Mouse (Mus musculus): ENCODE data around the gene Cabp4. TPM values are rescaled to one million over a fixed set of nuclear protein-coding genes. Genes with fewer than 3 reads are reported as not detected.
"Not testable (repeated sequence)": the region's sequence is repeated elsewhere in the genome, so short reads cannot be mapped to it uniquely, and the experiment has no call there.

Cabp4 gene
- polyA plus RNA-seq, 2 experiments = 0.15 TPM; not detected in 1

DNA sequence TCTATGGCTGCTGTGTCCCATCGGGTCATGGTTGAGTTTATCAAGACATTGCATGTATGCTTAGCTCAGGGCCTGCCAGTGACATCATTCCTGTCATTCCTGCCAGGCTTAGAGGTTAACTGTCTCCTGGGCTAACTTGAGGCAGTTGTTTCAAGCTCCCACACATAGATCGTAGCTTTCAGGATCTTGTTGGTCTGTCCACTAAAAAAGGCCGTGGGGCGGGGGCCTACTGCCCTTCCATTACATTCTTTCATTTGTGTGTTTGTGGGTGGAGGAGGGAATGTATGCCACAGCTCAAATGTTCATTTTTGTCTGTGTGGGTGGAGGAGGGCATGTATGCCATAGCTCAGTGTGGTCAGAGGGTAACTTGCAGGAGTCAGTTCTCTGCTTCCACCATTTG is 13.7 kb downstream of the Cabp4 start:
- ATAC-seq (ENCODE audit: insufficient read depth) (no peak), DNase-seq (ENCODE audit: low read depth in 3 of 3, low spot score in 3 of 3) (no peak)
- TF ChIP-seq CTCF (IDR thresholded peaks at IDR 0.05; ENCODE audit: low read depth) = no peak
- no peak for TF ChIP-seq EP300 (IDR thresholded peaks at IDR 0.05; ENCODE audit: low read depth)
- H3K4me1 ChIP-seq (replicated peaks; ENCODE audit: control insufficient read depth in 2 of 2, insufficient read depth in 2 of 2, low read length in 1 of 2) = peaks cover 28 to 37% of the 10 kb centered on the region in 2 experiments
- peak overlapping the region; percentile 77 for H3K27ac ChIP-seq
- peak overlapping the region; percentile 42 to 69 for H3K4me3 ChIP-seq (ENCODE audit: insufficient read depth in 1 of 2, low read depth in 2 of 2, low read length in 2 of 2)
- no peaks in the 10 kb centered on the region for H3K9me3 ChIP-seq (ENCODE audit: control insufficient read depth, low read length)
- peak overlapping the region; percentile 80 for H3K9ac ChIP-seq (replicated peaks)
- H3K27me3 ChIP-seq (ENCODE audit: control insufficient read depth, insufficient read depth, low read length) = no peaks in the 10 kb centered on the region
- peaks cover 29% of the 10 kb centered on the region for H3K36me3 ChIP-seq (replicated peaks; ENCODE audit: control insufficient read depth, insufficient read depth, low read depth)
- peak overlapping the region; percentile 78 for H3K4me2 ChIP-seq (ENCODE audit: low read depth)
- WGBS (ENCODE audit: insufficient replicate concordance) = 70% methylated on average over 4 of the region's 4 CpGs

DNA sequence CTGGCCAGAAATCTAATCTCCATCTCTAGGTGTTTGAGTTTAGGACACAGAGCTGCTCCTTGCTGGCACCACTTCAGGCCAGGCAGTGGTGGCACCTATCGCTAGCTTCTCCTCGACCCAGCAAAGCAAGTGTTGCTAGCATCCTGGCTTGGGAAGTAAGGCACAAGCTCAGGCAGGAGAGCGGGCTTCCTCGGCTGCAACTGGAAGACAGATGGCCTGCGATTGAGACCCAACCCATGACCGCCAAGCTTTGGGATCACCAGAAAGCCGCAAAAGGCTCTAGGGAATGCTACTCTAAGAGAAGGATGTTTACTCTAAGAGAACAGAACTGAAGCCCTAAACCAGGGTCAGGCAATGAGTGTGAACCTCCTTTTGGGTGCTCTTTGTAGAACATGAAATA is 14.4 kb downstream of the Cabp4 start:
- TF ChIP-seq EP300 (IDR thresholded peaks at IDR 0.05; ENCODE audit: low read depth) = no peak
- TF ChIP-seq CTCF (IDR thresholded peaks at IDR 0.05; ENCODE audit: low read depth) = no peak
- Histone ChIP-seq H3K9me3 (ENCODE audit: control insufficient read depth, low read length) (no peaks in the 10 kb centered on the region), H3K4me2 (ENCODE audit: low read depth) (peak overlapping the region; percentile 78), H3K4me1 (replicated peaks; ENCODE audit: control insufficient read depth in 2 of 2, insufficient read depth in 2 of 2, low read length in 1 of 2) (peaks cover 34 to 40% of the 10 kb centered on the region in 2 experiments), H3K36me3 (replicated peaks; ENCODE audit: control insufficient read depth, insufficient read depth, low read depth) (peaks cover 29% of the 10 kb centered on the region), H3K9ac (replicated peaks) (no peak overlapping the region), H3K27me3 (ENCODE audit: control insufficient read depth, insufficient read depth, low read length) (no peaks in the 10 kb centered on the region), H3K4me3 (ENCODE audit: insufficient read depth in 1 of 2, low read depth in 2 of 2, low read length in 2 of 2) (no peak overlapping the region), H3K27ac (peak overlapping the region; percentile 77)
- no peak for DNase-seq (ENCODE audit: low read depth in 3 of 3, low spot score in 3 of 3)
- 91% methylated on average over 7 of the region's 7 CpGs for WGBS (ENCODE audit: insufficient replicate concordance)
- ATAC-seq (ENCODE audit: insufficient read depth) = no peak

DNA sequence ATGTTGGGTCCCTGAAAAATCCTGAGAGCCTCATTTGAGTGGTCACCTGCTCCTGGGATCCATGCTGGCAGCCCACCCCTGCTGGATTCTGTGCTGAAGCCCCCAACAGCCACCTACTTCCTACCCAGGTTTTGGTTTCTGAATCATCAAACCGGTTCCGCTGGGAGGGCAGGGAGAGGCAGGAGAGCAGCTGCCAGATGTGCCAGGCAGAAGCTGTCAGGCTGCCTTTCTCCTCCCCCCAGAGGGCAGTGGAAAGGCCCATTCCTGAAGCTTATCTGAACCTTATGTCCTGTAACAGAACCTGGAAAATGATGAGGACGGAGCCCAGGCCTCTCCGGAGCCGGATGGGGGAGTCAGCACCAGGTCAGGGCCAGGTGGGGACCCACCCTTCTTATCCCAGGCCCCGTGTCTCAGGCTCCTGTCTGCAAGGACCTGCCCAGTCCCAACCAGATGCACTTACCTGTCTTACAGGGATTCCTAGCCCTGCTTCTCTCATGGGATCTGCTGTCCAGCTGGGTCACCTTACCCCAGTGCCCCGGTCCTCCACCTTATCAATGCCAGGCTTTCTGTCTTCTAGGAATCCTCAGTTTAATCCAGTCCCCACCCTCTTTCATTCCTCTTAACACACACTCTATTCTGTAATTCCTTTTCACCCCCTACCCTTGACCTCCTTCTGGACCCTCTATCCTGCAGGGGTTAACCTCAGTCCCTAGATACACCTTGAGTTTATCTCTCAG is 16.9 kb downstream of the Cabp4 start:
- H3K9ac ChIP-seq (replicated peaks) = peak overlapping the region; percentile 93
- TF ChIP-seq CTCF (IDR thresholded peaks at IDR 0.05; ENCODE audit: low read depth) (0 out of 2 replicates have a peak, but pooled peaks have one; percentile 5), EP300 (IDR thresholded peaks at IDR 0.05; ENCODE audit: low read depth) (no peak)
- ATAC-seq (ENCODE audit: insufficient read depth) (no peak), DNase-seq (ENCODE audit: low read depth in 3 of 3, low spot score in 3 of 3) (no peak)
- H3K27me3 ChIP-seq (ENCODE audit: control insufficient read depth, insufficient read depth, low read length) = no peaks in the 10 kb centered on the region
- H3K4me1 ChIP-seq (replicated peaks; ENCODE audit: control insufficient read depth in 2 of 2, insufficient read depth in 2 of 2, low read length in 1 of 2) = peaks cover 54 to 57% of the 10 kb centered on the region in 2 experiments
- H3K36me3 ChIP-seq (replicated peaks; ENCODE audit: control insufficient read depth, insufficient read depth, low read depth) = peaks cover 20% of the 10 kb centered on the region
- H3K27ac ChIP-seq = peak overlapping the region; percentile 82
- H3K4me2 ChIP-seq (ENCODE audit: low read depth) = peak overlapping the region; percentile 68
- peak overlapping the region; percentile 96 for H3K4me3 ChIP-seq (ENCODE audit: insufficient read depth in 1 of 2, low read depth in 2 of 2, low read length in 2 of 2)
- H3K9me3 ChIP-seq (ENCODE audit: control insufficient read depth, low read length) = no peaks in the 10 kb centered on the region
- 67% methylated on average over 7 of the region's 7 CpGs for WGBS (ENCODE audit: insufficient replicate concordance)

DNA sequence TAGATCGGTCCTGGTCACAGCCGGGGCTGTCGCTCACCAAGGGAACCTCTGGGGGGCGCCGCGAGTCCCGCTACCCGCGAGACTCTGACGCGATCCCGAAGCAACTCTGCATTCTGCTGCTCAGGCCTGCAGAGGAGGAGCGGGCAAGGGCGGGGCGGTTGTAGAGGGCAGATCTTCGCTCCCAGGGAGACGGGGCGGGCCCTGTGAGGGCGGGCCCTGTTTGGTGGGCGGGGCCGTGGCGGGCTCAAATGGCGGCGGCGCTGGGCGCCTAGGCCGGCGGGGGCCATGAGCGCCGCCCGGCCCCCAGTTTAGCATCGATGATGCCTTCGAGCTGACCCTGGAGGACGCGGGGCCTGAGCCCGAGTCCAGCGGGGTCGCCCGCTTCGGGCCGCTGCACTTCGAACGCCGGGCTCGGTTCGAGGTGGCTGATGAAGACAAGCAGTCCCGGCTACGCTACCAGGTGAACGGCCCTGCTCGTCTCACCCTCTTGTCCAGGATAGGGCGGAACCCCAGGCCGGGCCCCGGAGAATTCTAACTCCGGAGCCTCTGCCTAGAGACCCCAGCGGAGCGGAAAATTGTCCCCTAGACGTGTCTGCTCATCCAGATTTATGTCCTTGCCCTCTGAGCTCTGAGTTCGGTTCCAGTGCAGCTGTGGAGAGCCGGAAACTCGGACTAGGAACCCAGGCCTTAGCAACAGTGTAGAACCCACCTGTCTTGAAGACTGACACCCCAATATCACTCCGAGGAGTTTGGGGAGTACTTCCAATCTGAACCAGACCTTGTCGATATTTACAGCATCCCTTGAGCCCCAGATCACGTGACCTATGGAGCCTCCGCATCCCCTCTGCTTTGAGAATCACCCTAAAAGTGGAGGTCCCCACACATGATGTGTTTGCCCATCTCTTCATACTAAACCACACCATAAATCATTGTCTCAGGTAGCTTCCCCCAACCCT is 17.8 kb downstream of the Cabp4 start, which contains the start of gene Aip:
TSS of gene Aip (minus strand) at position 118 of the 956 bp plus-strand sequence.
- peaks cover 14% of the 10 kb centered on the region for H3K36me3 ChIP-seq (replicated peaks; ENCODE audit: control insufficient read depth, insufficient read depth, low read depth)
- H3K4me3 ChIP-seq (ENCODE audit: insufficient read depth in 1 of 2, low read depth in 2 of 2, low read length in 2 of 2) = peak within 1 kb of the TSS; percentile 96
- no peaks in the 10 kb centered on the region for H3K27me3 ChIP-seq (ENCODE audit: control insufficient read depth, insufficient read depth, low read length)
- peak within 1 kb of the TSS; percentile 93 for H3K9ac ChIP-seq (replicated peaks)
- H3K4me1 ChIP-seq (replicated peaks; ENCODE audit: control insufficient read depth in 2 of 2, insufficient read depth in 2 of 2, low read length in 1 of 2) = peaks cover 53 to 54% of the 10 kb centered on the region in 2 experiments
- peak; percentile 91 for ATAC-seq (ENCODE audit: insufficient read depth)
- H3K4me2 ChIP-seq (ENCODE audit: low read depth) = peak within 1 kb of the TSS; percentile 68
- DNase-seq (ENCODE audit: low read depth in 3 of 3, low spot score in 3 of 3) = peak; percentile 96
- peak within 1 kb of the TSS; percentile 82 for H3K27ac ChIP-seq
- TF ChIP-seq CTCF (IDR thresholded peaks at IDR 0.05; ENCODE audit: low read depth) = peak; percentile 90
- TF ChIP-seq EP300 (IDR thresholded peaks at IDR 0.05; ENCODE audit: low read depth) = no peak
- H3K9me3 ChIP-seq (ENCODE audit: control insufficient read depth, low read length) = no peaks in the 10 kb centered on the region
- WGBS (ENCODE audit: insufficient replicate concordance) = 2% methylated on average over 64 of the region's 64 CpGs

DNA sequence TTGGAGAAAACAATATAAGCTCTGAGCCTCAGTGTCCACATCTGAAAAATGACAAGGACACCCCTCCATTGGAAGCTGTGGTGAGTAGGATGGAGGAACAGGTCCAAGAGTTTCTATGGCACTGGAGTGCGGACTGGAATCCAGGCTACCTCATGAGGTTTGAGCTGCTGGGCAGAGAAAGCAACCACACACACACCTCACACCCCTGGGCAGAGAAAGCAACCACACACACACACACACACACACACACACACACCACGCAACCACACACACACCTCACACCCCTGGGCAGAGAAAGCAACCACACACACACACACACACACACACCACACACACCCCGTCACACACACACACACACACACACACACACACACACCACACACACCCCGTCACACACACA is 18.6 kb downstream of the Cabp4 start:
- H3K27me3 ChIP-seq (ENCODE audit: control insufficient read depth, insufficient read depth, low read length); DNase-seq (ENCODE audit: low read depth in 3 of 3, low spot score in 3 of 3); H3K9me3 ChIP-seq (ENCODE audit: control insufficient read depth, low read length): not testable (repeated sequence)
- Histone ChIP-seq H3K4me2 (ENCODE audit: low read depth) (peak overlapping the region; percentile 66), H3K36me3 (replicated peaks; ENCODE audit: control insufficient read depth, insufficient read depth, low read depth) (peaks cover 14% of the 10 kb centered on the region), H3K4me1 (replicated peaks; ENCODE audit: control insufficient read depth in 2 of 2, insufficient read depth in 2 of 2, low read length in 1 of 2) (peaks cover 56 to 57% of the 10 kb centered on the region in 2 experiments), H3K27ac (peak overlapping the region; percentile 67), H3K4me3 (ENCODE audit: insufficient read depth in 1 of 2, low read depth in 2 of 2, low read length in 2 of 2) (peak overlapping the region; percentile 50 to 96), H3K9ac (replicated peaks) (peak overlapping the region; percentile 75)
- peak; percentile 14 for ATAC-seq (ENCODE audit: insufficient read depth)
- WGBS (ENCODE audit: insufficient replicate concordance) = 15% methylated on average over 4 of the region's 4 CpGs
